Mouse (Mus musculus): ENCODE data around the gene Ank.

DNA sequence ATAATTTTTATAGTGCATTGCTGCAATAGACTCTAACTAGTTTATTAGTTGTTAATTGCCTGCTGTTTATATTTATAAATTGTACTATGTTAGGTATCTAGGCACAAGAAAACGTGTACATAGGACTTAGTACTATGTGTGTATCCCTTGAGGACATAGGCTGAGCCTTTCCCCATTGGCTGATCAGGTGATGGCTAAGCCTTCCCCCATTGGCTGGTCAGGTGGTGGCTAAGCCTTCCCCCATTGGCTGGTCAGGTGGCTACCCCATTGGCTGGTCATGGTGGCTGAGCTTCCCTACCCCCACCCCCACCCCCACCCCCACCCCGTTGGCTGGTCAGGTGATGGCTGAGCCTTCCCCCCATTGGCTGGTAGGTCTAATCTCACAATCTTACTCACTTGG lies 113.4 kb downstream of the Ank start:
- no peak for TF ChIP-seq CTCF (IDR thresholded peaks at IDR 0.05; ENCODE audit: extremely low read depth, insufficient read depth, low read length)
- TF ChIP-seq POLR2A (IDR thresholded peaks at IDR 0.05; ENCODE audit: extremely low read depth, insufficient read depth, low read length): no peak

Measured in cortical plate, adult 2 months (tissue).